Mouse (Mus musculus) C2C12 (cell line): ENCODE measurements around the gene Sec24a. TPM values are rescaled to one million over a fixed set of nuclear protein-coding genes. Genes with fewer than 3 reads are reported as not detected.

Source experiments
- H3K27me3 ChIP-seq: one replicate; pipeline ENCODE4 v1.6.1; 2011; ENCODE audit not compliant: control insufficient read depth, insufficient read depth, insufficient read length
- H3K36me3 ChIP-seq: one replicate; pipeline ENCODE4 v1.6.1; 2011; ENCODE audit not compliant: control insufficient read depth, insufficient read depth
- H3K4me3 ChIP-seq: one replicate; pipeline ENCODE4 v1.5.1; 2011; ENCODE audit warnings: mild to moderate bottlenecking, control low read depth; ENCODE audit not compliant: poor library complexity, insufficient read depth, severe bottlenecking
- H3K79me2 ChIP-seq: one replicate; pipeline ENCODE4 v1.6.1; 2011; ENCODE audit not compliant: control insufficient read depth, insufficient read depth
- H3K79me3 ChIP-seq: one replicate; pipeline ENCODE4 v1.6.1; 2011; ENCODE audit warnings: low read depth, control low read depth
- H3ac ChIP-seq: one replicate; pipeline ENCODE3; 2011; ENCODE audit warnings: low read depth; ENCODE audit not compliant: control insufficient read depth, insufficient read length
- CEBPB ChIP-seq: IDR thresholded peaks from one replicate; pipeline ENCODE4 v1.6.1; 2011; ENCODE audit warnings: low read depth, mild to moderate bottlenecking, control low read depth, moderate library complexity
- CTCF ChIP-seq: IDR thresholded peaks from one replicate; pipeline ENCODE4 v1.5.1; 2011; ENCODE audit not compliant: control insufficient read depth, insufficient read depth, insufficient read length
- FOSL1 ChIP-seq: IDR thresholded peaks from one replicate; pipeline ENCODE4 v1.8.0; 2011; ENCODE audit warnings: mild to moderate bottlenecking, low read length; ENCODE audit not compliant: poor library complexity, insufficient read depth, severe bottlenecking
- MAX ChIP-seq: IDR thresholded peaks from one replicate; pipeline ENCODE4 v1.6.1; 2011; ENCODE audit warnings: mild to moderate bottlenecking, control low read depth
- MYOD1 ChIP-seq: IDR thresholded peaks from one replicate; pipeline ENCODE4 v1.6.1; 2011; ENCODE audit warnings: low read depth; ENCODE audit not compliant: control insufficient read depth, insufficient read length
- MYOG ChIP-seq: IDR thresholded peaks from one replicate; pipeline ENCODE4 v1.6.1; 2011; ENCODE audit not compliant: control insufficient read depth, insufficient read length; ENCODE audit errors: extremely low read depth
- USF1 ChIP-seq: IDR thresholded peaks from one replicate; pipeline ENCODE4 v1.6.1; 2011; ENCODE audit warnings: low read depth, mild to moderate bottlenecking, control low read depth, moderate library complexity
- polyA plus RNA-seq: library from polyadenylated mRNA; unstranded; fragments of >200 nt; fragmentation: generic; extraction: Trizol; gene quantifications from one replicate; pipeline ENCODE4 v1.2.1, GENCODE M21; 2012; ENCODE audit warnings: missing spikeins

Gene Sec24a
- polyA plus RNA-seq, 1 experiment = 6.2 TPM

- TF ChIP-seq FOSL1 = no peak
- TF ChIP-seq USF1 = peak; percentile 42
- Histone ChIP-seq H3K79me2 (no peaks in the 10 kb centered on the region), H3K27me3 (no peaks in the 10 kb centered on the region), H3K36me3 (no peaks in the 10 kb centered on the region), H3ac (no peak overlapping the region), H3K79me3 (no peaks in the 10 kb centered on the region), H3K4me3 (no peak overlapping the region)
Observed at GRCm38 (mm10) chr11:51658705-51659104, 104.7 kb downstream of the Sec24a start.

DNA sequence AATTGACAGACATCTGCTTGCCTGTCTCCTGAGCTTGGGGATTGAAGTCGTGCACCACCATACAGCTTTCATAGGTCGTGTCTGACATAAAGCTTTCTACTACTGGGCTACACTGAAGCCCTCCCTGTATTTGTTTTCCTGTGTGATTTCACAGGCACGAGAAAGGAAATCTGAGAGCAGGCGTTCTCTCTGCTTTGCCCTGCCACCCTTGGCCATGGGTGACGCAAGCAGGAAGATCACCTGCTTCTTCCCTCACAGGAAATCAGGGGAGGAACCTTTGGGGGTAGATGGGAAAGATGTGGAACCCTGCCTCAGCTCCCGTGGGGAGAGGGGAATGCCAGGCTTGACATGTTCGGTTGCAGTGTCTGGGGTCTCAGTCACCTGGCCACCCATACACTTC, 105.1 kb downstream of the Sec24a start:
- TF ChIP-seq FOSL1 (no peak), CTCF (no peak), USF1 (no peak), CEBPB (no peak), MYOG (no peak), MAX (no peak), MYOD1 (no peak)
- Histone ChIP-seq H3K79me3 (no peaks in the 10 kb centered on the region), H3K36me3 (no peaks in the 10 kb centered on the region), H3K27me3 (no peaks in the 10 kb centered on the region), H3K4me3 (no peak overlapping the region), H3K79me2 (no peaks in the 10 kb centered on the region), H3ac (no peak overlapping the region)

DNA sequence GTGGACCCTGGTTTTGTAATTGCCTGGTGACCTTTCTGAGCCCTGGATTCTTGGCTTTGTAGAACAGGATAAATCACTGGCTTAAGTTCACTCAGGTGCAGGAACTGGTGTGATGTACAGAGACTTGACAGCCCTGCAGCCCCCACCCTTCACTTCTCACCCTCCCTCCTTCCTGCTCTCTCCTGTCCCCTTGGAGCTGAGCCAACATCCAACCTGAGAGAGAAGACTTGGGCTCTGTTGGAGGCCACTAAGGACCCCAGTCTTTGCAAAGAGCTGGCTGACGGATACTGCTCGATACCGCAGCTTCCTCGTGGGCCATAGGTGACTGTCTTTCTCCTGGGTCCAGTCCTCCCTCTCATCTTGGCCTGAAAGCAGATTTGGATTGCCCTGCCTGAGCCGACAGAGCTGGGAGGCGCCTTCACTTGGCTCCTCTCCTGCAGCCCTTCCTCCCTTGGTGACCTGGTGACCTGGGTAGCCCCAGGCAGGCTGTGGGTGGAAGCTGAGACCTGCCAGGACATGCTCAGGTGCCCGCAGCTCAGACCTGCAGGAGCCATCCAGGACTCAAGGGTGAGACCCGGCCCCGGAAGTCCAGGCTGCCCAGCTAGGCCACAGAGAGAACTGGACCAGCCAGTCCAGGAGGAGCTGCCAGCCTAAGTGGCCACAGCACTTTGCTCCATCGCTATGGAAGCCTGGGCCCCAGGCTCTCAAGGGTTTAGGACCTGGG, 106.5 kb downstream of the Sec24a start:
- TF ChIP-seq CTCF = no peak
- TF ChIP-seq MAX = no peak
- TF ChIP-seq FOSL1 = no peak
- no peak for TF ChIP-seq CEBPB

GRCm38 (mm10) chr11:51654891-51655290, 108.5 kb downstream of the Sec24a start:
- no peak overlapping the region for H3K4me3 ChIP-seq
- no peaks in the 10 kb centered on the region for H3K79me2 ChIP-seq
- H3K27me3 ChIP-seq = no peaks in the 10 kb centered on the region
- no peak for TF ChIP-seq CTCF
- no peak for TF ChIP-seq MAX
- no peak for TF ChIP-seq MYOG
- TF ChIP-seq MYOD1 = no peak
- no peak overlapping the region for H3ac ChIP-seq
- no peaks in the 10 kb centered on the region for H3K36me3 ChIP-seq
- no peaks in the 10 kb centered on the region for H3K79me3 ChIP-seq

More for the DNA sequence above, 106.5 kb downstream of the Sec24a start:
- Histone ChIP-seq H3K4me3 (no peak overlapping the region), H3K79me3 (no peaks in the 10 kb centered on the region), H3K27me3 (no peaks in the 10 kb centered on the region), H3K36me3 (no peaks in the 10 kb centered on the region), H3K79me2 (no peaks in the 10 kb centered on the region), H3ac (no peak overlapping the region)

- H3K79me3 ChIP-seq = no peaks in the 10 kb centered on the region
- no peaks in the 10 kb centered on the region for H3K79me2 ChIP-seq
- H3K36me3 ChIP-seq = no peaks in the 10 kb centered on the region
- no peak overlapping the region for H3ac ChIP-seq
- H3K27me3 ChIP-seq = no peaks in the 10 kb centered on the region
- no peak for TF ChIP-seq MYOG
- no peak for TF ChIP-seq CEBPB
- no peak for TF ChIP-seq MYOD1
- TF ChIP-seq USF1 = no peak
- no peak for TF ChIP-seq CTCF
- no peak for TF ChIP-seq MAX
- TF ChIP-seq FOSL1 = no peak
- H3K4me3 ChIP-seq = no peak overlapping the region
Observed at GRCm38 (mm10) chr11:51653736-51654135, 109.7 kb downstream of the Sec24a start.

DNA sequence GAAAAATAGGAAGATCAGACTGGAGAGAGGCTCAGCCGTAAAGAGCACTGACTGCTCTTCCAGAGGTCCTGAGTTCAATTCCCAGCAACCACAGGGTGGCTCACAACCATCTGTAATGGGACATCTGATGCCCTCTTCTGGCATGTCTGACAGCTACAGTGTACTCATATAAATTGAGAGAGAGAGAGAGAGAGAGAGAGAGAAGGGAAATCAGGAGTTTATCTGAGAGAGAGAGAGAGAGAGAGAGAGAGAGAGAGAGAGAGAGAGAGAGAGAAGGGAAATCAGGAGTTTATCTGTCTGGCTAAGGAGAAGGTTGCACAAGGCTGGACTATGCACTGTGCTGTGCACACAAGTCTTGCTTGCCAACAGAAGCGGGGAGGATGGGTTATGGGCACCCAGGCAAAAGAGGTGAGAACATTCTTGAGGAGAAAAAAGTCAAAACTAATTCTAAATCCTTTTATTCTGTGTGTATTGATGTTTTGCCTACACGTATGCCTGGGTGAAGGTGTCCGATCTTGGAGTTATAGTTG, 110.5 kb downstream of the Sec24a start:
- Histone ChIP-seq H3K79me3 (no peaks in the 10 kb centered on the region), H3K79me2 (no peaks in the 10 kb centered on the region), H3ac (no peak overlapping the region), H3K4me3 (no peak overlapping the region), H3K36me3 (no peaks in the 10 kb centered on the region), H3K27me3 (no peaks in the 10 kb centered on the region)
- TF ChIP-seq FOSL1 (no peak), MAX (no peak), MYOG (no peak), MYOD1 (no peak), CTCF (no peak), CEBPB (no peak), USF1 (no peak)
